Mouse (Mus musculus): ENCODE data around the gene Tjap1.

Gene Tjap1

DNA sequence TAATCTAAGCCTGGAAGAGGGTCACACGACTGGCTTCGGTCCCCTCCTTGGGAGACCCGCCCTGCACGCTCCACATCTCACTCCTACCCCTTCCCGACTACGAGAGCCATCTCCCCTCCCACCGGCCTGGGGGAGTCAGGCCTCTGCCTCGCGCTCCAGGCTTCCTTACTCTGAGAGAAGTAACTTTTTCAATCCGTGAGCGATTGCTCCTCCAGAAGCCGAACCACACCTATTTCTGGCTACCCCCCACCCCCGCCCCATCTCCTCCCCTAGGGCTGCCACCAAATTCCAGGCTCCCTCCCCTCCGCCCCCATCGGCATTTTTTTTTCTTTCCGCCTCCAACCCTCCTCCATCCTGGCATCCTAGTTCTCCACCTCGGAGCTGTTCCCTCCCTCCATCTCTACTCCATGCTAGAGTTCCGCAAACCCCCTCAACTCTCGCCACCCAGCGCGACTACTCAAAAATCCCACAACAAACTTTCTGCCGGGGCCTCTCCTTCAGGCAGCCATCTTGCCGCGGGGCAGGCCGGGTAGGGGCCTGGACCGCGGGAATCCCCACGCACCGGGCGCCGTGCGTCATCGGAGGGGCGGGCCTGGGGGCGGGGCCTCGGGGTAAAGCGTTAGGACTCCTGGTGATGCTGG is at the start of gene Tjap1:
Gene Tjap1, minus strand, starts transcription at position 544 of the 641 bp plus-strand sequence.
- peak; percentile 86 for DNase-seq

GRCm38 (mm10) chr17:46328723-46329122 is 45.9 kb upstream of the Tjap1 start:
- DNase-seq = no peak

GRCm38 (mm10) chr17:46327906-46328534 is 45.2 kb upstream of the Tjap1 start, which contains the start of gene Abcc10:
Gene Abcc10 (minus strand): TSS chr17:46328352.
- peak; percentile 99 for DNase-seq

- no peak for DNase-seq
These were observed 44.6 kb upstream of the Tjap1 start for GRCm38 (mm10) chr17:46327413-46327905.

DNA sequence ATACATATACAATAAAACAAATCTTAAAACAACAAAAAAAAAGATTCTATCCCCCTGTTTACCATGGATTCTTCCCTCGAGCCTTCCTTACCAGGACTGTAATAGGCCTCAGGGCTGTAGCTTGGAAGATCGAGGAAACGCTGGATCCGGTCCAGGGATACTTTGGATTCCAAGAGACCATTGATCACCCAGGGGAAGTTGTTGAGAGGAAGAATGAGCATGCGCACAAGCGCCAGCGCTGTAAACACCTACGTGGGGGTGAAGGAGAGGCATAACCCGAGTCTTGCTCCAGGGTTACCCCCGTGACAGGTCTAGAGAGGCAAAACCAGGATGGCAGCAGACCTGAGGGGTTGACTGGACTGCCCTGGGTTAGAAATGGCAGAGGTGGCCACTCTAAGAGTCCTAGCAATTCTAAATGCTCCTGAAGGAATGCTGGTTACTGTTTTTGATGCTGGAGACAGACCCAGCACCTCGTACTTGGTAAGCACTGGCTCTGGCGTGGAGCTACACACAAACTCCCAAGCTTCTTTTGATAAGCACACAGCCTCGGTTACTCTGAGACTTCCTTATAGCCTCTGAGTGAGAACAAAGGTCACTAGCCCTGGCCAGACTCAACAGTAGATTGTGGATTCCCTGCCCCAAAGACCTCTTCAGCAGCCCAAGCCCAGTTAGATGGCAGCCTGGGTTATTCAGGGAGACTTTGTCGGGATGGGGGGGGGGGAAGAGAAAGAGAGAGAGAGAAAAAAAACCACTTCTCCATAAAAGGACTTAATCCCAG is 39.4 kb upstream of the Tjap1 start:
- no peak for DNase-seq

DNA sequence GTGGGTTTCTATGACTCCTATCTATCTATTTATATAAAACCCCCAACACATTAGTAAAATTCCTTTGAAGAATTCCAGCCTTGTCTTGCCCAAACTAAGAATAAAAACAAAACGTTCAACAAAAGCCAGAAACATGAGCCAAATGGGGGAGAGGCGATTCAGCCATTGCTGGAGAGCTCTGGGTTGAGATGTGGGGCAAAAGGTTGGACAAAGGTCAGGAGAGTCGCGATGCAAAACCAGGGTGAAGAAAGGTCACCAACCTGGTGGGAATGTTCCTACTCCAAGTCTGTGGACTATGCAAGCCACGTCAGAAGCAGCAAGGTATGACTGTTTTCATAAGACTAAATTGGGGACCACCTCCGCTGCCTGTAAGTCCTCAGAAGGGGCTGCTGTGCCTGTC is 37.7 kb upstream of the Tjap1 start:
- DNase-seq = no peak

- no peak for DNase-seq
These were observed 33.0 kb upstream of the Tjap1 start for GRCm38 (mm10) chr17:46315813-46316212.

DNA sequence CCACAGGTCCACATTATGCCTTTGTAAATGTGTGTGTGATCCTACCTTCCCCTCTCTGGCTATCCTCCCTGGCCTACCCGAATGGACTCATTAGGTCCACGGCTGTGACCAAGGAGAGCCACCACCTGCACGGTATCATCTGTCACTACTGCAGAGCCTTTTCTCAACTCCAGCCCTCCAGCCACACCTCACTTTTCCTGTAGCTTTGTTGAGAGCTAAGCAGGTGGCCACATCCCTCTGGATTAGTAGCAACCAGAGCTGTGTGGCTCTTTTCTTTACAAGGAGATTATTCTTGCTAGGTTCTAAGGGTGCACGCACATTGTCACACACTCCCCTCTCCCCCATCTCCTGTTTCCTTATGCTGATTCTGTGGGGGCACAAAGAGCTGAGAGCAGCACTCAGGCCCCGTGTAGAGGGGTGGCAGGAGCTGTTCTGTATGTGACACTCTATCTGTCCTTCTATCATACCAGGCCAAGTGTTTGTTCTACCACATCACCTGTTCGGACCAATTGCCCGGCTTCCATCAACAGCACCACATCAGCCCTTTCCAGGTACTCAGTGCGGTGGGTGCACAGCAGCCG is 30.4 kb upstream of the Tjap1 start:
- DNase-seq = no peak

DNA sequence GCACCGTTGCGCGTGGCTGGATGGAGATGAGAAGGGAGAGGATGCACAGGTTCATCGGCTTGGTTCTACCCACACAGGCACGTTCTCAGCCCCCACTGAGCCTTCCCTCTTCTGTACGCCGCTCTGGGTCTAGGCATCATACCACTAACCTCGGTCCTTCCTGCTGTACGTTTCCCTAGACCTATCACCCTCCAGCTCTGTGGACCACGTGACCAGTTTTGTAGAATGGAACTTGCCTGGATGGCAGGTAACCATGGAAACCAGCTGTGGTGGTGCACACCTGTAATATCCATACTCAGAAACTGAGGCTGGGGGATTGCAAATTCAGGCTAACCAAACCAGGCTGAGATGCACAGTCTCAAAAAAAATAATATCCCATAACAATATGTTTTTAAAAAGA is 27.7 kb upstream of the Tjap1 start:
- DNase-seq = no peak

GRCm38 (mm10) chr17:46309835-46310234 is 27.0 kb upstream of the Tjap1 start:
- DNase-seq = no peak

DNA sequence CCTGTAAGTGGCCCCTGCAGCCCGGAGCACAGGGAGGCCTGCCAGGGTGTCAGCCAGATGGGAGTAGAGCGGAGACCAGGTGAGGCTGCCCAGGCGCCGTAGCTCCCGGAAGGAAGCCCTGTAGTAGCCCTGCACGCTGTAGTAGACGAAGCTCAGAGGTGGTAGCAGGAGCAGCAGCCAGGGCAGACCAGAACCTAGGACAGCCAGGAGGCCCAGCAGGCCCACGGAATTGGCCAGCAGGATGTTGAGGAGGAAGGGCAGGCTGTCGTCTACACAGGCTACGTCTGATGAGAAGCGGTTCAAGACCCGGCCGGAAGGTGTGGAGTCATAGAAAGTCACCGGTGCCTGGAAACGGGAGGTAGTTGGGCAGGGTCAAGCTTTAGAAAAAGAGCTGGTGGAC is 24.1 kb upstream of the Tjap1 start:
- DNase-seq = no peak

- no peak for DNase-seq
These were observed 21.4 kb upstream of the Tjap1 start for GRCm38 (mm10) chr17:46304184-46304583.

DNA sequence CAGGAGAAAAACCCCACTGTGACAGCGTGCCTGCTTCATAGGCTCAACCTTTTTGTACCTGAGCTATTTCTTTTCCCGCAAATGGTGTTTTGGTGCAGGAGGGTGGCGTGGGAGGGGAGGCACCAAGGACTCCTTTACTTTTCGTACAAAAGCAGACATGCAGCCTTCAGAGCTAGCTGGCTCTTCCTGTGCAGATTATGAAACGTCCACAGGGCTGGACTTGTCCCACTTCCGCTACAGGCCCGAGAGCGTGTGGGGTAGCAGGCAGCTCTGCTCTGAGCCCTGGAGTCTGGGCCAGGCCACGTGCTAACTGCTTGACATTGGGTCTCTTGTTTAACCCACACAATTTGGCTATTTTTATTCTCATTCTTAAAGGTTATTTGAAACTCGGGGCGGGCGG is 19.1 kb upstream of the Tjap1 start:
- no peak for DNase-seq

- peak; percentile 84 for DNase-seq
These were observed 15.5 kb upstream of the Tjap1 start for GRCm38 (mm10) chr17:46298220-46298913.

DNA sequence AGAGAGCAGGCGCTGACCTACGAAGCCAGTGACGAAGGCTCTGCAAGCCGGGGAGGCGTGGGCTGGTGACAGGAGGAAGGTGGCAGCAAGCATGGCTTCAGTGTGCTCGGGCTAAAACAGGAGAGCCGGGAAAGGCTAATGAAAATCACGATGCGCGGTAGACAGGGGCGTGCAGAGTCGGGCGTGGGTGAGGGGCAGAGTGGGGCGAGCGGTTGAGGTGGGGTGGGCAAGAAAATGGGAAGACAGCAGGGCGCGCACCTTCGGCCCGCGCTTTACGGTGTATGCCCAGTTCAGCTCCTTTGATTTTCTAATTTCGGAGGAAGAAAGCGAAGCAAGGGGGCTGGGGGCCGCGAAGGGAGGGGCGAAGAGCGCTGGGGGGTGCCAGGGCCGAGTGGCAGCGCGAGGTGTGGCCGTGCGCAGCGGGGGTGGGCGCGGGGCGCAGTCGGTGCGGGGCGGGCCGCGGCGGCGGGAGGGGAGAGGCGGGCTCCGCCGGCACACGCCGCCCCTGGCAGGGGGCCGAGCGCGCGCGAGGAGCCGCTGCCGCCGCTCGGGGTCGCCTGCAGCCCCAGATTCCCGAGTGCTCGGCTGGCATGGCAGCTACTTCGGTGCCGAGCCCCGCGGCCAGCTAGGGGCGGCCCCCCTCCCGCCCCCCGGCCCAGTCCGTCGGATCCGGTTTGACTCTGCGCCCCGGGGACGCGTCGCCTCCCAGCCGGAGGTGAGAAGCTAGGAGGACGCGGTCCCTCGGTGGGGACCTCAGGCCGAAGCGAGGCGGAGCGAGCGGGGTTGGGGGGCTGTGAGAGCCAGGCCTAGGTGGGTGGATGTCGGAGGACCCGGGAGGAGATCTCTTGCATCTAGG is 14.8 kb upstream of the Tjap1 start, which contains the start of gene Dlk2:
Gene Dlk2, plus strand, starts transcription at position 58 of the 856 bp plus-strand sequence.
- peak; percentile 20 for DNase-seq

DNA sequence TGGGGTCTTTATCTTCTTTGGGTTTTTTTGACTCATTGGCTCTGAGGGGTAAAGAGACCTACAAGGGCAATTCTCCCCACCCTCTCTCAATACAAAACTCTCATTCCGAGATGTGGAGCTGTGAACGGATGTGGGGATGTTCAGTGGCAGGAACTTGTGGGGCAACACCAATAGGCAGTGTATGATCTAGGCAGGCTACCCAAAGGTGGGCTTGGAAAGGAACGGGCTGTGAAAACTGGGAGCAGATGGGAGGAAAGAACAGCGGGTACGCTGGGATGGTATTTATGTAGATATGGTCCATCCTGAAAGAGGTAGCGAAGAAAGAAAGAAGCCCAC is 14.2 kb upstream of the Tjap1 start:
- no peak for DNase-seq

DNA sequence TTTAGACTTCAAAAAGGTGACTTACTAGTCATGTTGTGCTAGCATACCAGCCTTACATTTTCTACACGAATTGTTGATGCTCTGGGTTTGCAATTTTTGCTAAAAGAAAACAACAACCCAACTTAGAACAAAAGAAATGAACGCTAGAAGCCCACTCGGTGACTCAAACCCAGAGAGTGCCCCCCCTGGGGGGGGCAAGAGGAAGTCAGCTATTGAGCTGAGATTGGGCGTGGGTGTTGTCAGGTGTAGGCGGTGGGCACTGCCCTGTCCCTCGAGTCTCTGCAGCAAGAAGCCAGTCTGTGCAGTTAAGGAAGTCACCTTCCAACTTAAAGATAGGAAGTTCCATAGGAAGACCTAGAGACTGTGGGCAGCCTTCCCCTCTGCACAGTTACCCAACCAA is 13.8 kb upstream of the Tjap1 start:
- no peak for DNase-seq

DNA sequence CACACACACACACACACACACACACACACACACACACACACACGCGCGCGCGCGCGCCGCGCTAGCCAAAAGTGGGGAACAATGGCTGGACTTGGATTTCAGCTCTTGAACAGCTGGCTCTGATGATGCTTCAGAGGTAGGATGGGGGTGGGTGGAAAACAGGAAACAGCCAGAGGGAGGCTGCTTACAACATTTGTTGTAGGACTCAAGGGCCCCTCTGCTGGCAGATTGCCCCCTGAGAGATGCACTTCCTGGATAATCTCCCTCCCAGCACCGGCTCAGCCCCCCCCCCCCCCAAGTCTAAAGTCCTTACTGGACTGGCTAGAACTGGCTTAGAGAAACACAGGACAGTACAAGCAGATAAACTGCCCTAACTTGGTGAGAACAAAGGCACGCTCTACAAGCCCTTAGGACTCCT is 4.9 kb upstream of the Tjap1 start:
- peak; percentile 42 for DNase-seq

DNA sequence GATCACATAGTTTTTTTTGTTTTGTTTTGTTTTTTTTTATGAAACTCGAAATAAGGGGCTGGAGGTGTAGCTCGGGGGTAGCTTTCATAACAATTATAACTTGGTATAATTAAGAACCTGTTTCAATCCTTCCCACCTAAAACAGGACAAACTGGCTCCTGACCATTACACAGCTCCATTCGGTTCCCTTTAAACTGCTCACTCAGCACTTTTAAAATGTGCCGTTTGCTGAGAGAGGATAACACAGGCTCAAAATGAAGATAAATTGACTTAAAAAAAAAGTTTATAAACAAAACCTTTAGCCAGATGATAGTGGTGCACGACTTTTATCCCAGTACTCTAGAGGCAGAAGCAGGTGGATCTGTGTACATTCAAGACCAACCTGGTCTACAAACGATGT is 2.6 kb upstream of the Tjap1 start:
- no peak for DNase-seq

DNA sequence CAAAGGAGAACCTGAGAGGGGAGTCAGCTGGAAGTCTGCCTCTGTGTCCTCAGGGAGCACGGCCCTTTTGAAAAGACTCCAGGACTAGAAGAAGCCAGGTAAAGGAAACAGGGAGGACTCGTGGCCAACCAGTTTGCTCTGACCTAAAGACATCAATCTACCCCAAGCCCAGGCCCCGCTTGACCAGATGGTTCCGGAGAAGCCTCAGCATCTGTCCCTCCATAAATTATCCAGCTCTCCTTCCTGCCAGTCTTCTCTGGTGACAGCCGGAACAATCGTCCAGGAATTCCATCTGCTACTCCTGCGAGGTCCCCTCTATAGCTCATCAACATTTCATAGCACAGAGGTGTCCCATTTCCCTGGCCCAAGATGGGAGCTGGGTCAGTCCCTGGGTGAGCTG is 1.8 kb upstream of the Tjap1 start:
- no peak for DNase-seq

GRCm38 (mm10) chr17:46283911-46284310 is 1.1 kb upstream of the Tjap1 start:
- DNase-seq = peak; percentile 57

- peak; percentile 31 for DNase-seq
These were observed 314 bp upstream of the Tjap1 start for GRCm38 (mm10) chr17:46283140-46283539.

Data from thymus, postnatal 14 days (tissue).